Mouse (Mus musculus): ENCODE measurements around the gene Abcg1. TPM values are rescaled to one million over a fixed set of nuclear protein-coding genes. Genes with fewer than 3 reads are reported as not detected.

Gene Abcg1
- polyA plus RNA-seq, 1 experiment = 8.4 TPM

DNA sequence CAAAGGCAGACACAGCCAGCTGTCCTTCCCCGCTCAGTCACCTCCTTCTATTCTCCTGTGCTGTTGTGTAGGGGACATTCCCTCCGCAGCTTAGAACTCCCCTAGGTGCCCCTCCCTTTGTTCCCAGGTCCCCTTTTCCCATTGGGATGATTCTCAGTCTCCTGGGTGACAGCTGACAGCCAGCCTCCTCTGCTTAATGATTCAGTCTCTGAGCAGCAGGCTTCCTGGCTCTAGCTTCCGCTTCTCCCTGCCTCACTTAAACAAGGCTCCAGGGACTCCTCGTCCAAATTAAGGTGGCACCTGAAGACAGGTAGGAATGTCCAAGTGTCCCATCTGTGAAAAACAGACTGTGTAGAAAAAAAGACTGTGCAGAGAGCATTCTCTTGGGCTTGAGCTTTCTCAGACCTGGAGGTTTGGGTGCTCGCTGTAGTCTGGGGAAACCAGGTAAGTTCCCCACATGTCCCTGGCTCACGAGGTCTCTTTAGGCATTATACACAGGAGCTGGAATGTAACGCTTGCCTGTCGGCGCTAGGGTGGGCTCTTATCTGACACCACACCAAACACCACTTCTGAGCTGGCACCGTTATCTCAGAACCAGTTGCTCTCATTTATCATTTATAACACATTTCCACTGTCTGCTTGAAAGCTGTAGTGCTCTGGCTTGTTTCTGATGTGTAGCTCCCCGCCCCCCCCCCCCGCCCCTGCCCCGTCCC is 33.7 kb downstream of the Abcg1 start:
- H3K9ac ChIP-seq (ENCODE audit: low read depth, poor library complexity, severe bottlenecking) = no peak overlapping the region
- H3K27ac ChIP-seq (ENCODE audit: insufficient read depth, low read length) = no peak overlapping the region
- H3K27me3 ChIP-seq (ENCODE audit: control insufficient read depth, insufficient read depth, low read length, poor library complexity, severe bottlenecking) = no peaks in the 10 kb centered on the region
- no peaks in the 10 kb centered on the region for H3K36me3 ChIP-seq (ENCODE audit: control insufficient read depth, insufficient read depth, low read length, poor library complexity, severe bottlenecking)
- peaks cover 9% of the 10 kb centered on the region for H3K4me1 ChIP-seq (ENCODE audit: control insufficient read depth, insufficient read depth, low read length)
- H3K9me3 ChIP-seq (replicated peaks; ENCODE audit: control insufficient read depth, insufficient read depth, low read length, poor library complexity, severe bottlenecking) = no peaks in the 10 kb centered on the region
- no peak for TF ChIP-seq EP300 (IDR thresholded peaks at IDR 0.05; ENCODE audit: insufficient read depth, low read depth, low read length)
- no peak for TF ChIP-seq CTCF (IDR thresholded peaks at IDR 0.05; ENCODE audit: low read depth, low read length)
- no peak for TF ChIP-seq POLR2A (IDR thresholded peaks at IDR 0.05; ENCODE audit: insufficient read depth, low read length)
- H3K4me3 ChIP-seq (ENCODE audit: low read depth, low read length) = no peak overlapping the region

DNA sequence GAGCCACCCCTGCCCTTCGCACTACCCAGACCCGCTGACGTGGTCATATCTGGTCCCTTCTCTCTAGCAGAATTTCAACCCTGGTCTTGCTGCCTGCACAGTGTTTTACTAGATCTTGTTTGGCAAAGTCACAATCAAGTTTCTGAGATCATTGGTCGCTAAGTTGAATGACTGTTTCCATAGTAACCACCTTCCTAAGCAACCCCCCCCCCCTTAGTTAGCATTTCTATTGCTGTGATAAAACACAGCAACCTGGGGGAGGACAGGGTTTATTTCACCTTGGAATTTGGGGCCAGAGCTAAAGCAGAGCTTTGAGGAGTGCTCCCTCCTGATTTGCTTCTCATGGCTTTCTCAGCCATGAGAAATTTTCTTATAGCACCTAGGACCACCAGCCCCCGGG is 37.3 kb downstream of the Abcg1 start:
- TF ChIP-seq POLR2A (IDR thresholded peaks at IDR 0.05; ENCODE audit: insufficient read depth, low read length) (no peak), EP300 (IDR thresholded peaks at IDR 0.05; ENCODE audit: insufficient read depth, low read depth, low read length) (no peak), CTCF (IDR thresholded peaks at IDR 0.05; ENCODE audit: low read depth, low read length) (no peak)
- H3K4me3 ChIP-seq (ENCODE audit: low read depth, low read length) = no peak overlapping the region
- H3K9me3 ChIP-seq (replicated peaks; ENCODE audit: control insufficient read depth, insufficient read depth, low read length, poor library complexity, severe bottlenecking) = no peaks in the 10 kb centered on the region
- peaks cover 5% of the 10 kb centered on the region for H3K4me1 ChIP-seq (ENCODE audit: control insufficient read depth, insufficient read depth, low read length)
- no peaks in the 10 kb centered on the region for H3K36me3 ChIP-seq (ENCODE audit: control insufficient read depth, insufficient read depth, low read length, poor library complexity, severe bottlenecking)
- no peak overlapping the region for H3K27ac ChIP-seq (ENCODE audit: insufficient read depth, low read length)
- H3K27me3 ChIP-seq (ENCODE audit: control insufficient read depth, insufficient read depth, low read length, poor library complexity, severe bottlenecking) = no peaks in the 10 kb centered on the region
- no peak overlapping the region for H3K9ac ChIP-seq (ENCODE audit: low read depth, poor library complexity, severe bottlenecking)

DNA sequence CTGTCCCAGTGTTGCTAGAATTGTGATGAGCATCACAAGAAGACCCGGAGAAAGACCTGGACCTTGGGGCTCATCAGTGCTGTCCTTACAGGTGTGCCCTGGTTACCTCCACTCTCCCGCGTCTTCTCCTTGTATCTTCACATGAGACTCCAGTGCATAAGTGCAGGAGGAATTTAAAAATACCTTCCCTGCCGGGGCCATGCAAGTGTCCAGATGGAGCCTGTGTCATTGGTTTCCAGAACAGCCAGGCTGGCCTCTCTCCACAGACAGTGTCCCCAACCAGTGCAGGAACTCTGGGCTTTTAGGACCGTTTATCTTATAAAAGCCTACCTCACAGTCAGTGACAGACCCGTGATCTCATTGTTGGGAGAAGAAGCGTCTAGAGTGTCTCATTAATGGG is 38.1 kb downstream of the Abcg1 start:
- Histone ChIP-seq H3K36me3 (ENCODE audit: control insufficient read depth, insufficient read depth, low read length, poor library complexity, severe bottlenecking) (no peaks in the 10 kb centered on the region), H3K4me1 (ENCODE audit: control insufficient read depth, insufficient read depth, low read length) (peaks cover 5% of the 10 kb centered on the region), H3K27ac (ENCODE audit: insufficient read depth, low read length) (no peak overlapping the region), H3K9ac (ENCODE audit: low read depth, poor library complexity, severe bottlenecking) (no peak overlapping the region), H3K9me3 (replicated peaks; ENCODE audit: control insufficient read depth, insufficient read depth, low read length, poor library complexity, severe bottlenecking) (no peaks in the 10 kb centered on the region), H3K27me3 (ENCODE audit: control insufficient read depth, insufficient read depth, low read length, poor library complexity, severe bottlenecking) (no peaks in the 10 kb centered on the region), H3K4me3 (ENCODE audit: low read depth, low read length) (no peak overlapping the region)
- TF ChIP-seq CTCF (IDR thresholded peaks at IDR 0.05; ENCODE audit: low read depth, low read length) (no peak), POLR2A (IDR thresholded peaks at IDR 0.05; ENCODE audit: insufficient read depth, low read length) (no peak), EP300 (IDR thresholded peaks at IDR 0.05; ENCODE audit: insufficient read depth, low read depth, low read length) (no peak)

DNA sequence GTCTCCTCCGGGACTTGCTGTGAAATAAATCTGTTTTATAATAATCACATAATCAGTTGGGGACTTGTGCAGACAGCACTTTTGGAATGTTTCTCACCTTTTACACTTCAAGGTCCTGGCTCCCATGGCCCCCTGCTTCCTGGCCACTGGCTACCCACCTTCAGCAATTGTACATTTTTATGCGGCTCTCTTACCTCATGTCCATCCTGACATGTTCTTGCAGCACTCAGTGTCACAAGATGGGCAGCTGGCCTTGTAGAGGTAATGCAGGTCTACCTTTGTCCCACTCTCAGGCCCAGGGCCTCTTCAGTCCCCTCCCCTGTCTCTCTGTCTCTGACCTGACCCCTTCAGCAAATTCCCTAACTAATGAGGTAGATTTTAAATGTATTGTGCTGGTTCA is 39.4 kb downstream of the Abcg1 start:
- Histone ChIP-seq H3K27me3 (ENCODE audit: control insufficient read depth, insufficient read depth, low read length, poor library complexity, severe bottlenecking) (no peaks in the 10 kb centered on the region), H3K27ac (ENCODE audit: insufficient read depth, low read length) (no peak overlapping the region), H3K4me1 (ENCODE audit: control insufficient read depth, insufficient read depth, low read length) (peaks cover 5% of the 10 kb centered on the region), H3K4me3 (ENCODE audit: low read depth, low read length) (no peak overlapping the region), H3K9me3 (replicated peaks; ENCODE audit: control insufficient read depth, insufficient read depth, low read length, poor library complexity, severe bottlenecking) (no peaks in the 10 kb centered on the region), H3K36me3 (ENCODE audit: control insufficient read depth, insufficient read depth, low read length, poor library complexity, severe bottlenecking) (no peaks in the 10 kb centered on the region), H3K9ac (ENCODE audit: low read depth, poor library complexity, severe bottlenecking) (no peak overlapping the region)
- no peak for TF ChIP-seq POLR2A (IDR thresholded peaks at IDR 0.05; ENCODE audit: insufficient read depth, low read length)
- TF ChIP-seq EP300 (IDR thresholded peaks at IDR 0.05; ENCODE audit: insufficient read depth, low read depth, low read length) = no peak
- TF ChIP-seq CTCF (IDR thresholded peaks at IDR 0.05; ENCODE audit: low read depth, low read length) = no peak

DNA sequence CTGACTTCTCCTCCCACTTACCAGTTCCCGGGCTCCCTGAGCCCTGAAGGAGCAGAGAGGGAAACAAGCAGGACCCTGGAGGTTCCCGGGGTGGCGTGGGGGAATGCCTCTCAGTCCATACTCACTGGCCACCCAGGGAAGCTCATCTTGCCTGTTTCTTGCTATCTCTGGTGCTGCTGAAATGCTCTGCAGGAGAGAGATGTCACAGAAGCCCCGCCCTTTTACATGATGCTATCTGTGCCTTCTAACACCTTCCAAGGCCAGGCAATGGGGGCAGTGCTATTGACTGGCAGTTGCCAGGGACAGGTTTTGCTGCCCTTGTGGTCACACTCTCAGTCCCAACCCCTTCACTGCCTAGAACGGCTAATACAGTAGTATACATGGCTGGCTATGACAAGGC is 41.3 kb downstream of the Abcg1 start:
- H3K9me3 ChIP-seq (replicated peaks; ENCODE audit: control insufficient read depth, insufficient read depth, low read length, poor library complexity, severe bottlenecking) = no peaks in the 10 kb centered on the region
- H3K36me3 ChIP-seq (ENCODE audit: control insufficient read depth, insufficient read depth, low read length, poor library complexity, severe bottlenecking) = no peaks in the 10 kb centered on the region
- H3K9ac ChIP-seq (ENCODE audit: low read depth, poor library complexity, severe bottlenecking) = no peak overlapping the region
- no peak overlapping the region for H3K4me3 ChIP-seq (ENCODE audit: low read depth, low read length)
- H3K4me1 ChIP-seq (ENCODE audit: control insufficient read depth, insufficient read depth, low read length) = peaks cover 5% of the 10 kb centered on the region
- TF ChIP-seq POLR2A (IDR thresholded peaks at IDR 0.05; ENCODE audit: insufficient read depth, low read length) (no peak), CTCF (IDR thresholded peaks at IDR 0.05; ENCODE audit: low read depth, low read length) (no peak), EP300 (IDR thresholded peaks at IDR 0.05; ENCODE audit: insufficient read depth, low read depth, low read length) (no peak)
- H3K27ac ChIP-seq (ENCODE audit: insufficient read depth, low read length) = no peak overlapping the region
- H3K27me3 ChIP-seq (ENCODE audit: control insufficient read depth, insufficient read depth, low read length, poor library complexity, severe bottlenecking) = no peaks in the 10 kb centered on the region

DNA sequence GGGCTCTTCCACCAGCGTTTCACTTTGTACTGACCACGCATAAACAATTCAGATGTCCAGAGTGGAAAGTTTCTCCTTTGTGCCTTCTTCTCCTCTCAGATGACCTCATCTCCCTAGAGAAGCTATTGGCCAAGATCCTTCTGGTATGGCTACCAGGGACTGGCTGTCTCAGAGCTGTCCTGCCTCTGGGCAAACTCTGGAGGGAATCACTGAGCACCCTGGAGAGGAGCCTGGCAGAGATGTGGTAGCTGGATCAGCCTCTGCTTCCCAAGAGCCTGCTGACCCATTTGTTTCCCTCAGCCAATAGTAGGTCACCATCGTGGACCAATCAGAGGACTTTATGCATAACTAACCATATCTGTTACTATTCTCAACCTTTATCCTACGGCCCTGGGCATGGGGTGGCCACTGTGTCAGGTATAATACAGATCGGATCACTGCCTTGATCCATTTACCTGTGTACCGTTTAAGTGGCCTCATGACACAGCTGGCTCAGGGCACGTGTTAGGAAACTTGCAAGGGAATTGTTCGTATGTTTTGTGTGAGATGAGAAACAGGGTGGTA is 45.6 kb downstream of the Abcg1 start:
- Histone ChIP-seq H3K4me1 (ENCODE audit: control insufficient read depth, insufficient read depth, low read length) (no peaks in the 10 kb centered on the region), H3K27ac (ENCODE audit: insufficient read depth, low read length) (no peak overlapping the region), H3K27me3 (ENCODE audit: control insufficient read depth, insufficient read depth, low read length, poor library complexity, severe bottlenecking) (no peaks in the 10 kb centered on the region), H3K9ac (ENCODE audit: low read depth, poor library complexity, severe bottlenecking) (no peak overlapping the region), H3K9me3 (replicated peaks; ENCODE audit: control insufficient read depth, insufficient read depth, low read length, poor library complexity, severe bottlenecking) (no peaks in the 10 kb centered on the region), H3K36me3 (ENCODE audit: control insufficient read depth, insufficient read depth, low read length, poor library complexity, severe bottlenecking) (no peaks in the 10 kb centered on the region), H3K4me3 (ENCODE audit: low read depth, low read length) (no peak overlapping the region)
- TF ChIP-seq POLR2A (IDR thresholded peaks at IDR 0.05; ENCODE audit: insufficient read depth, low read length) (no peak), EP300 (IDR thresholded peaks at IDR 0.05; ENCODE audit: insufficient read depth, low read depth, low read length) (no peak), CTCF (IDR thresholded peaks at IDR 0.05; ENCODE audit: low read depth, low read length) (no peak)
